Mouse (Mus musculus) retina, adult 2 months (tissue): ENCODE results near the gene Krtap1-5.
"Not testable (repeated sequence)": the region's sequence is repeated elsewhere in the genome, so short reads cannot be mapped to it uniquely, and the experiment has no call there.

Source experiments
- DNase-seq: peaks from one replicate; pipeline ENCODE4 v3.0.0-alpha.2; 2012; ENCODE audit warnings: low read depth, low spot score

The Krtap1-5 gene

GRCm38 (mm10) chr11:99580636-99581035, at the start of gene Krtap1-5:
Gene Krtap1-5, minus strand, starts transcription at chr11:99581016.
- no peak for DNase-seq

- no peak for DNase-seq
These were observed 47.3 kb upstream of the Krtap1-5 start, which contains the start of gene Krtap4-1 for GRCm38 (mm10) chr11:99628138-99628537. Gene Krtap4-1, minus strand, starts transcription at chr11:99628238.

GRCm38 (mm10) chr11:99620335-99620734, 39.5 kb upstream of the Krtap1-5 start, which contains the start of gene Gm11562:
Gene Gm11562, minus strand, starts transcription at chr11:99620435.
- DNase-seq = no peak

- no peak for DNase-seq
These were observed 34.1 kb upstream of the Krtap1-5 start, which contains the start of gene Krtap2-4 for GRCm38 (mm10) chr11:99614796-99615363. Gene Krtap2-4, minus strand, starts transcription at chr11:99614846.

GRCm38 (mm10) chr11:99610089-99610488, 29.3 kb upstream of the Krtap1-5 start, which contains the start of gene Gm11937:
Gene Gm11937, minus strand, starts transcription at chr11:99610189.
- not testable (repeated sequence) for DNase-seq

- DNase-seq = peak; percentile 0
These were observed 28.3 kb upstream of the Krtap1-5 start for GRCm38 (mm10) chr11:99609126-99609525.

GRCm38 (mm10) chr11:99603208-99603607, 22.4 kb upstream of the Krtap1-5 start, which contains the start of gene Gm11938:
Gene Gm11938, minus strand, starts transcription at chr11:99603308.
- DNase-seq = not testable (repeated sequence)

GRCm38 (mm10) chr11:99597742-99598141, 16.9 kb upstream of the Krtap1-5 start, which contains the start of gene Krtap9-3:
Gene Krtap9-3, minus strand, starts transcription at chr11:99598105.
- not testable (repeated sequence) for DNase-seq

GRCm38 (mm10) chr11:99590981-99591380, 10.2 kb upstream of the Krtap1-5 start, which contains the start of gene Krtap1-3:
Gene Krtap1-3, minus strand, starts transcription at chr11:99591339.
- no peak for DNase-seq

GRCm38 (mm10) chr11:99585096-99585495, 4.3 kb upstream of the Krtap1-5 start:
- DNase-seq = no peak

- DNase-seq = no peak
These were observed 2.5 kb upstream of the Krtap1-5 start, which contains the start of gene Krtap1-4 for GRCm38 (mm10) chr11:99583245-99583704. Gene Krtap1-4, minus strand, starts transcription at chr11:99583654.

GRCm38 (mm10) chr11:99581564-99581963, 748 bp upstream of the Krtap1-5 start:
- no peak for DNase-seq

- no peak for DNase-seq
These were observed 235 bp upstream of the Krtap1-5 start for GRCm38 (mm10) chr11:99581051-99581450.

- DNase-seq = peak; percentile 20
These were observed 6.7 kb downstream of the Krtap1-5 start for GRCm38 (mm10) chr11:99574106-99574505.

GRCm38 (mm10) chr11:99573164-99573563, 7.7 kb downstream of the Krtap1-5 start:
- DNase-seq = no peak

GRCm38 (mm10) chr11:99566530-99566929, 14.3 kb downstream of the Krtap1-5 start, which contains the start of gene Krtap3-1:
Gene Krtap3-1, minus strand, starts transcription at chr11:99566630.
- DNase-seq = no peak

GRCm38 (mm10) chr11:99562580-99562979, 18.2 kb downstream of the Krtap1-5 start:
- no peak for DNase-seq

- no peak for DNase-seq
These were observed 21.4 kb downstream of the Krtap1-5 start, which contains the start of gene Gm11939 for GRCm38 (mm10) chr11:99559366-99559765. Gene Gm11939, minus strand, starts transcription at chr11:99559466.

GRCm38 (mm10) chr11:99557976-99558745, 22.7 kb downstream of the Krtap1-5 start:
- DNase-seq = no peak

- DNase-seq = no peak
These were observed 24.1 kb downstream of the Krtap1-5 start, which contains the start of gene Krtap3-2 for GRCm38 (mm10) chr11:99556753-99557152. Gene Krtap3-2, minus strand, starts transcription at chr11:99556853.

- DNase-seq = no peak
These were observed 24.6 kb downstream of the Krtap1-5 start for GRCm38 (mm10) chr11:99556195-99556594.

GRCm38 (mm10) chr11:99550765-99551164, 30.1 kb downstream of the Krtap1-5 start, which contains the start of gene Krtap3-3:
Gene Krtap3-3, minus strand, starts transcription at chr11:99550865.
- no peak for DNase-seq
